In the genomic region with DNA sequence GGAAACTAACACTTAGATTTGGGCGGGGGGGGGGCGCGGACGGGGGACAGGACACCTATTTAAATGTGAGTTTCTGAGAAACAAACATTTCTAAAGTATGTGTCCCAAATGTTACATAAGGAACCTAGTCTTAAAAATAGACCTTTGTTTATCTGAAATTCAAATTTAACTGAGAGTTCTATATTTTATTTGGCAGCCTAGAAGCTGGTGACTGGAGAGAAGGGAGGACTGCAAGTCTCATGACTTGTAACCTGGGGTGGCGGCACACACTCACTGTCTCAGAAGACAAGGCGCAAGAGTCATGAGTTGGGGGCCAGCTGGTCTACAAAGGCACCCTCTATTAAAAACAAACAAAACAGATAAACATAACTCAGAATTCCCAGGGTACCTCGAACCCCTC, we compare ENCODE assay signal across 16 mouse cellular contexts.
"Had no signal": no experiment of that assay in that cellular context is flagged by ENCODE, and none has a peak within 500 bp of the region (broad histone marks: within the 10 kb centered on the region; RNA-seq: fewer than 3 reads in every experiment).

No protein-coding gene starts in this region.

- H3K9me3 ChIP-seq: limb, embryonic 13.5 days; megakaryocyte, embryonic 14.5 days; midbrain, embryonic 12.5 days; stomach, embryonic 15.5 days had no signal

- H3K27me3 ChIP-seq: limb, embryonic 13.5 days; megakaryocyte, embryonic 14.5 days; midbrain, embryonic 12.5 days; stomach, embryonic 15.5 days had no signal

- DNase-seq: kidney, adult 11 months; kidney, adult 9 months; layer of hippocampus, postnatal 36 days; left cerebral cortex, postnatal 4 days; lung, adult 2 months; lung, postnatal 10 days; right cerebral cortex, adult 18-20 months; right cerebral cortex, postnatal 25 days; thymus, postnatal 36 days had no signal

- H3K27ac ChIP-seq: kidney, postnatal 0 days; limb, embryonic 13.5 days; liver, embryonic 14.5 days; macrophage; midbrain, embryonic 12.5 days had no signal

- H3K9ac ChIP-seq: stomach, embryonic 15.5 days had no signal

- H3K36me3 ChIP-seq: limb, embryonic 13.5 days; midbrain, embryonic 12.5 days; stomach, embryonic 15.5 days had no signal
